Mouse (Mus musculus): ENCODE measurements around the gene Cd276. TPM values are rescaled to one million over a fixed set of nuclear protein-coding genes. Genes with fewer than 3 reads are reported as not detected.

The Cd276 gene
- total RNA-seq, 2 experiments from 2014 or later, result 8.2 to 8.7 TPM

DNA sequence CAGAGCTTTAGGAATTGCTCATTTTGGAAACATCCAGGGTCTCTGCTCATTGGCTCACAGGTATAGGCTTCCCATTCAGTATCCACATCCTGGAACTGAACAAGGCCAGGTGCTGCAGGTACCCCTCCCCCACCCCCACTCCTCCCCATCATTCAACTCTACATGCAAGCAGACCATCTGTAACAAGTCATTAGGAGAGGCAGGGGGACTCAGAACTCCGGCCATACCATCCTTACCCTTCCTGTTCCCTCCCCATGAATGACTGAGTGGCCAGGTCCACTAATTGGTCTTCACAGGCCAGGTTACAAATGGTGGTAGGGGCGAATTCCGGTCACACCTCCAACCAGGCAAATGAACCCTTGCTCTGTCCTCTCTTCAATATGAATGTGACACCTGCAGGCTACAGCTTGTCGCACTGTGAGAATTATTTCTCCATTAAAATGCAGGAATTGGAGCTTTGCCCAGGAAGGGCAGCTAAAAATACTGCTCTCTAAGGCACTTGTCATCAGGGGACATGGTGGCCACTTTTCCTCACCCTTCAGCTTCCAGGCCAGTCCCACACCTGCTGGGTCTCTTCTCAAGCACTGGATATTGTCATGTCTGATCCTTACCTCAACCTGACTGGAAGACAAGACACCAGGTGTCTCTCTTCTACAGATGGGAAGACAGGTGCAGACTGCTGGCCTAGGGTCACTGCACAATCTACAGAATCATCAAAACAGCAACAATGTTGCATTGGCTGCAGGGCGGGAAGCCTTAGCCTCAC, 34.2 kb downstream of the Cd276 start:
- intact Hi-C loops (cut with DNase I), result no loop called here
- no peak for DNase-seq (ENCODE audit: low spot score in 2 of 2)

DNA sequence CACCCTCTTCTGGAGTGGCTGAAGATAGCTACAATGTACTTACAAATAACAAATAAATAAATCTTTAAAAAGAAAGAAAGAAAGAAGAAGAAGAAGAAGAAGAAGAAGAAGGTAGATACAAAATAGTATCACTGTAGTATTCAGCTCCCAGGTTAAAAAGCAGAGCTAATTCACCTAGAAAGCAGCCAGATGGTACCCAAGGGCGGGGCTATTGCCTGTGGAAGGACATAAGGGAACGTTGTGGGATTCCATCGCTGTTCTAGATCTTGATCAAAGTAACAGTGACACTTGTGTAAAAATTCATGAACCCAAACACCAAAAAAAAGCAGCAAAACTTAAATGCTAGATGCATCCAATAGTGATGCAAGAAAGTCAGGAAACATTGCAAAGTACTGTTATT, 35.3 kb downstream of the Cd276 start:
- no peak for DNase-seq (ENCODE audit: low spot score in 2 of 2)
- intact Hi-C loops (cut with DNase I), result no loop called here

DNA sequence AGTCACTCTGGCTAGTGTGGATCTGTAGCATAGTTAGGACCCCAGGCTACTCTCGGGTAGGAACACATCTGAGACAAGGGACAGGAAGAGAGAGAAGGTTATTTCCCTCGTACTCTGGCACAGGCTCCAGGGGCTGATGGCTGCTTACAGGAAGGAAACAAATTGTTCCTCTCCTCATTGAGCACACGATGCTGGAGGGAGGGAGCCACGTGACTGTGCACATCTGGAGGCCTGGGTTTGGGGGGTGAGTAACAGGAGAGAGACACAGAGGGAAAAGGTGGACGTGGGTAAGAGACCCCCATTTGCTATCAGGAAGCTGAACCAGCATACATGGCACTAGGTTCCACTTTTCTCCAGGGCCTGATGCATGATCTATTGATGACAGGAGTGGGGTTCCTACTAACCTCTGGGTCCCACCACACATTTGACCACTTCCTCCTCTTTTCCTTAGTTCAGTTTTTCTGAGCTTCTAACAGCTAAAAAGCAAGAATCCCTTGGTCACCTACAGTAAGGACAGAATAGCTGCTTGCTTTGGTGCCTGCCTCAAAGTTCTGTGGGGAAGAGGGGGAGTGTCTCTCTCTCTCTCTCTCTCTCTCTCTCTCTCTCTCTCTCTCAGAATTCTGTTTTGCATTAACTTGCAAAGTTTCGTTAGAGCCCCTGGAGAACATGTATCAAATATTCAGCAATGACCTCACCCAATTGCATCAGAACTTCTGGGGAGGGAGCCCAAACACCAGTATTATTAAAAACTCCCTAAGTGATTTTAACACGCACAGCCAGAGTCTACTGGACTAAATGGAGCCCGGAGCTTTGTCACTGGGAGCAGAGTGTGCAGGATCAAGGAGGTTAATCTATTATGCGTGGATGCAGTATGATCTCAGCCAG, 37.1 kb downstream of the Cd276 start:
- no peak for DNase-seq (ENCODE audit: low spot score in 2 of 2)
- intact Hi-C loops (cut with DNase I), result no loop called here

DNA sequence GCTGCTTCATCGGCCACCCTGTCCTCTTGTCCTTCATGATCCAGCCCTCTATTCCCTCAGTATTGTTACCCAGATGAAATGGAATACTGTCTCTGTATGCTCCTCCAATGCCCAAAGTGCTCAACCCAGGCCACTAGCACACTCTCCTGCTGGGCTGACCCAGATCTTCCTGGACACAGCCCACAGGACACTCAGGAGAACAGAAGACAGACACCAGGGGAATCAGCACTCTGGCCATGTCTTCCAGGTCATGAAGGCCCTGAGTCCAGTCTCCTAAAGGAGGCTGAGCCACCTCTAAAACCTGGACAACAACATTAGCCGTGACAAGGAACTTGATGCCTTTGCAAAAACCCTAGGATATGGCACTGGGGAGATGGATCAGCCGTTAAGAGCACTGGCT, 38.8 kb downstream of the Cd276 start:
- no peak for DNase-seq (ENCODE audit: low spot score in 2 of 2)
- intact Hi-C loops (cut with DNase I), result no loop called here

DNA sequence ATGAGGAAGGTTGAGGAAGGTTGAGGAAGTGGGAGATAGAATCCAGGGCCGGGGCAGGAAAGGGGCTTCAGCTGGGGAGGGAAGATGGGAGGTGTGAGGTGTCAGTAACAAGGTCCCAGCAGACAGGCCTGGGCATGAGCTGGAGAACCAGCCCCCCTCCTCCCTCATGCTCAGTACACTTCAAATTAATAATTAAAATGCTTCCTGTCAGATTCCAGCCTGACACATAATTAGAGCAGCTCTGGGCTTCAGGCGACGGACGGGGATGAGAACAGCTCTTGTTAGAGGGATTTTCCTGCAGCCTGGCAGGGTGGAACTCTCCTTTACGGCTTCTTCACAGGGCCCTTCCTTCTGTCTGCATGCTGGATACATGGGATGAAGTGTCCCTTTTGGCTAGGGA, 41.5 kb downstream of the Cd276 start:
- intact Hi-C loops (cut with DNase I), result no loop called here
- DNase-seq (ENCODE audit: low spot score in 2 of 2), result no peak

DNA sequence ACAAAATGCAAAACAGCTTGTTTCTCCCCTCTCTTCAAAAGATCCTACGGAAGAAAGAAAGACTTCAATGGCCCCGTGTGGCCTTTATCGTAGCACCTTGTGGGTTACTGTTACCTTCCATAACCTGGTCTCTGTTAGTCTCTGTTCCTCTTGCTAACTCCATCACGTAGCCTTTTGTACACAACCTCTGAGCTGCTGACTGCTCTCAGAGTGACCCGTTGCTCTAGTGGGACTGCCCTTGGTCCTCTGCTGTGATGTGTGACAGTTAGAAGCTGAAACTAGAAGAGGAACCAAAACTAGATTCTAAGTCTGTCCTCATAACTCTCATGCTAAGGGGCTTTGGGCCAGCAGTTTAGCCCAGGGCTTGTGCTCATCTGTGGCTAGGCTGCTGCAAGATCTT, 44.8 kb downstream of the Cd276 start:
- intact Hi-C loops (cut with DNase I), result no loop called here

DNA sequence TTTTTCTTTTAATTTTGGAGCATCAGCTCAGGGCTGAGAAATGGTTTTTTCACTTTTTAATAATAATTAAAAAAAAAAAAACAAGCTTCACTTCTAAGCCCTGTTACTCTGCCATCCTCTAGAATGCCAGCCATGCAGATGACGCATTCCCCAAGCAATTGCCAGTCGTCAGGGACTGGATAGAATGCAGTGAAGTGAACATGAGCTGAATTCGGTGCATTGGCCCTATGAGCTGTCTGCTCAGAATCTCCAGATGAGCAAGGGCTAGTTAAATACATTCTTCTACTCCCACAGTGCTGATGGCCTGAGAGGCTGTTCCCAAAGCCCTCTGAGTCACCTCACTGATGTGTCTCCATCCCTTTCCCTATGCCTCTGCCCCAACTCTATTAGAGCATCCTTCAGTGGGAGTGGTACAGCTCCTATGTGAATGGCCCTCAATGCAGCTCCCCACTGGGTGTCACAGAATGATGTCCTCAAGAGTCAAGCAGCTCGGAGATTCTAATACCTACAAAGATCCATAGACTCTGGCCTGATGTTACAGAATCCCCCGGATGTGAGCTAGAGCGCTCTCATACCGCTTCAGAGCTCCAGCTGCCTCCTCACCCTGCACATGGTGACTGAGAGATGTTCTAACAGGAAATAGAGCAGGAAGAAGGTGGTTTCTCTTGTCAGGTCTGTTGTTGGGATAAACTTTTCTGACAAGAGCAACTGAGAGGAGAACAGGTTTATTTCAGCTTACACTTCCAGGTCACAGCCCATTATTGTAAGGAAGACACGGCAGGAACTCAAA, 47.8 kb downstream of the Cd276 start:
- intact Hi-C loops (cut with DNase I), result no loop called here
- no peak for DNase-seq (ENCODE audit: low spot score in 2 of 2)

More for the DNA sequence above, 44.8 kb downstream of the Cd276 start:
- DNase-seq (ENCODE audit: low spot score in 2 of 2), result no peak

DNA sequence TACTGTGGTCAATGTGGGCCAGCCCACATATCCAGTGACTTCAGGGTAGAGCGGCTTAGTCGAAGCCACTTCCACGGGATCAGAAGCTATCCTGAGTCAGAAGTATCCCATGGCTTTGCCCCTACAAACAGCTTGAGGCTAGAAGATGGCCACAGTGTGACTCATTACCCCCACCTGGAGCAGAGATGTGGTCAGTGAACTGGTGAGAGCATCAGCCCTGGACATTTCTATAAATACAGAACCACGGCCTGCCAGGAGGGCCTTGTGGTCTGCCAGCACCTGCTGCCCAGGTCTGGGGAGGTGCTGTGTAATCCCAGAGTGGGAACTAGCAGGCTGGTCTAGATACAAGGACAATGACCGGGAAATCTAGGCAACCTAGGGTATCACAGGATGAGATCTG, 54.3 kb downstream of the Cd276 start:
- no peak for DNase-seq (ENCODE audit: low spot score in 2 of 2)
- intact Hi-C loops (cut with DNase I), result no loop called here

DNA sequence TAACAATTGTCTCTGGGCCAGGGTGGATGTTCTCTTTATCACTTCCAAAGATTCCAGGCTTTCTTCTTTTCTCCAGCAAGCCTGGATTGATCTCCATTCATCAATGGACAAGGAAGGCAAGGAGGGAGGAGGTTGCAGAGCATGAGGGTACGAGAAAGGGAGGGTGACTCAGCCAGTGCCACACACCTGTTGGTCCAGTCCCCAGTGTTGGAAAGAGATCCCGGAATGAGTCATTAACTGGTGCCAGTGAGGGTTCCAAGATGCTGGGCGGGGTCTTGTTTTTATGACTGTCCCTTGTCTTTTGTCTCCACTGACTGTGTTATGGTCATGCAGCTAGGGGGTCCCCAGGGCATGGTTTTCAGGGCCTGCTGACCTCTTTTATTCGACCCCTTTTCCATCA, 57.3 kb downstream of the Cd276 start:
- intact Hi-C loops (cut with DNase I), result no loop called here
- DNase-seq (ENCODE audit: low spot score in 2 of 2), result no peak

DNA sequence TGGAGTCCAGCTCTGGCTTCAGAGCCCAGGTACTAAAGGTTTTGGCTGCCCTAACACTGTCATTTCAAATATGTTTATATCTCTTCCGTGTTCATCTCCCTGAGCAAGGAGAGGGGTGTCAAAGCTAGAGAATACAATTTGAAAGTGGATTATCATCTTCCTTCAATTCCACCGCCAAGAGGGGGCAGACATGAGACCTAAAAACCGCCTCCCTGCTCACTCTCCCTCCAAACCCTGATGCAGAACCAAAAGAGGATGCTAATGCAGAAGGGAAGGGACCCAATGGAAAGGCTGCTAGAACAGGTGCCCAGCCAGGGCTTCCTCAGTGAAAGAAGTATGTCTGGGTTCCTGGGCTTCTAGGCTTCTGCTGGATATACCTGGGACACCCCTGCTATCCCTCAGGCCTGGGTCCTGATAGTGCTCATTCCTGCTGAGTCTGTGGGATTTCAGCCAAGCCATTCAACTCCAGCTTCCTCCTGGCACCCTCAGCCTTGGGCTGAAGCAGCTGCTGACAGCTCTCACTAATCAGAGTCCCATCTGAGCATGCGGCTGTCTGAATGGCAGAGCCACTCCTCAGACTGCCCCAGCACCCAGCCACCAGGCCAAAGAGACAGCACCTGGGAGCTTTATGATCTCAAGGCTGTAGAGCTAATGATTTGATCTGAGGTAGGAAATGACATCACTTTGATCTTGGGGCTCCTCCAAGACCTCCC, 58.6 kb downstream of the Cd276 start:
- peak in 1 of 2 experiments; percentile 59 for DNase-seq (ENCODE audit: low spot score in 2 of 2)
- intact Hi-C loops (cut with DNase I), result no loop called here

DNA sequence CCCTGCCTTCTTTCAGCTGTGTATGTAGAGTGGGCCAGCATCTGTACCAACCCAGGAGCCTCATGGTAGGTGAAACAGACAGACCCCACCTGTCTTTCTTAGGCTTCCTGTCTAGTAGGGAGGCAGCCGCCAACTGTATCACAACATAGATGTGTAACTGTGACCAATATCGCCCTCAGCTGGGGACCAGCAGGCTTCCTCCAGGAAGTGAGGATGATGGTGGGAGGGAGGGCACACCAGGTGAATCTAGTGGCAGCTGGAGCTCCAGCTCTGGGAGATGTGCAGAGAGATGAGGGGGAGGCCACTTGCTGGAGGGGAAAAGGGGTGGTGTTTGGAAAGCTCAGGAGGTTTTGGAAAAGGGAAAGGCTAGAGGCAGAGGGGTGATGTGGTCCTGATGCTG, 60.2 kb downstream of the Cd276 start:
- peak in 1 of 2 experiments; percentile 47 for DNase-seq (ENCODE audit: low spot score in 2 of 2)
- intact Hi-C loops (cut with DNase I), result no loop called here

DNA sequence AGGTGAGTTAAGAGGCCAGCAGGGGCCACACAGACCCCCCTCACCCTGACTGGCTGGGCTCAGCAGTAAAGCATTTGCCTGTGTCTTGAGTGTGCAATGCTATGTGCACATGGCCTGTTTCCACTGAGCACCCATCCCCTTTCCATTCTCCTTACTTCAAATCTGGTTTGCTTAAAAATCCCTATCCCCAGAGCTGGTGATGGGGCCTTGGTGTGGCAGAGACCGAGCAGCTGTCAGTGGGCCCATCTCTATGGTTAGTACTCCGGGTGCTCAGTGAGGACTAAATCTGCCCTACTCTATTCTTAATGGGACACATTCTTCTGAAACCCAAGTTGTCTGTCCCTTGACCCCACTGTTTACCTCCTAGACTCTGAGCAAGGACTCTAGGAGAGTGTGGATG, 64.8 kb downstream of the Cd276 start:
- no peak for DNase-seq (ENCODE audit: low spot score in 2 of 2)
- intact Hi-C loops (cut with DNase I), result no loop called here

DNA sequence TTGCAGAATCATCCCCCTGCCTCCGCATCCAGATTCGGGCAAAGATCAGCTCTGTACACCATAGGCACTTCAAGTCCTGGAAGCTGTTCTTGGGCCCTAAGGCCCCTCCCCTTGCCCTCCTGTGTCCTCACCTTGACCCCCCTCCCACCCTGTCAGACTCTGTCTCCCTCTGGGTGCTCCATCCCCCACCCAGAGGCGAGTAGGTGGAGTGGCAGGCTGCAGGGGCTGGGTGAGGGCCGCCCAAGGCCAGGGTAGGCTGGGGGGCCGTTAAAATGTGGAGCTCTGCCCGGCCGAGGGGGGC, 65.4 kb downstream of the Cd276 start:
- DNase-seq (ENCODE audit: low spot score in 2 of 2), result no peak
- intact Hi-C loops (cut with DNase I), result loop anchor here (2.0 to 5.0 kb wide), 3 partner anchors 47 to 159 kb away; partner anchors contain the start of gene Tbc1d21

DNA sequence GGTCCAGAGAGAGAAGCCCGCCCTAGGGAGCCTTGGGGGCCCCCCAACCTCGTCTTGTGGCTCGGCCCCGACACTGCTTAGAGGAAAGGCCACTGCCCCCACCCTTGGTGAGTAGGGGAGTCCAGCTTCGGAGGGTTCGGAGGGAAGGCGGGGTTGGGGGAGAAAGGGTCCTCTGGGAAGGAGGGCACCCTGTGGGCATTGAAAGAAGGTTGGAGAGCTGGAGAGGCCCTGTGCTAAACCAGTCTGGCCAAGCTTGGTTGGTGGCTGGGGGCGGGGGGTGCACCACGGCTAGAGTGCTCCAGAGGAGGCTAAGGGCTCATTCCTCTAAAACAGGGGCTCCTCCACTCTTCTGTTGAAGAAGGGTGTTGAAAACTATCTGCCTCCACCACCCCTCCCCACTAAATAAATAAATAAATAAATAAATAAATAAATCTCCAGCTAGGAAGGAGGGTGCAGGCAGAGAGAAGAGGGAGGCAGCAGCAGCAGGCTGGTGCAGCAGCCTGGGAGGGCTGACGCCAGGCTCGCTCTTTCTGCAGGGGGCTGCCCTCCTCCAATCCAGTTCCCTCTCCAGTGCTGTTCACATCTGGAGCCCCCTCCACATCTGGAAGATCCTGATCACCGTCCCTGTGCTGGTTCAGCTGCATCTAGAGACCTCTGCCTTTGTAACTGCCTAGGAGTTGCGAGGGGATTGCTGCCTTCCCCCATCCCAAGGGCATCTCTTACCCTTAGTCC, 65.9 kb downstream of the Cd276 start:
- intact Hi-C loops (cut with DNase I), result loop anchor here (2.0 to 5.0 kb wide), 3 partner anchors 46 to 158 kb away; partner anchors contain the start of gene Tbc1d21
- no peak for DNase-seq (ENCODE audit: low spot score in 2 of 2)

DNA sequence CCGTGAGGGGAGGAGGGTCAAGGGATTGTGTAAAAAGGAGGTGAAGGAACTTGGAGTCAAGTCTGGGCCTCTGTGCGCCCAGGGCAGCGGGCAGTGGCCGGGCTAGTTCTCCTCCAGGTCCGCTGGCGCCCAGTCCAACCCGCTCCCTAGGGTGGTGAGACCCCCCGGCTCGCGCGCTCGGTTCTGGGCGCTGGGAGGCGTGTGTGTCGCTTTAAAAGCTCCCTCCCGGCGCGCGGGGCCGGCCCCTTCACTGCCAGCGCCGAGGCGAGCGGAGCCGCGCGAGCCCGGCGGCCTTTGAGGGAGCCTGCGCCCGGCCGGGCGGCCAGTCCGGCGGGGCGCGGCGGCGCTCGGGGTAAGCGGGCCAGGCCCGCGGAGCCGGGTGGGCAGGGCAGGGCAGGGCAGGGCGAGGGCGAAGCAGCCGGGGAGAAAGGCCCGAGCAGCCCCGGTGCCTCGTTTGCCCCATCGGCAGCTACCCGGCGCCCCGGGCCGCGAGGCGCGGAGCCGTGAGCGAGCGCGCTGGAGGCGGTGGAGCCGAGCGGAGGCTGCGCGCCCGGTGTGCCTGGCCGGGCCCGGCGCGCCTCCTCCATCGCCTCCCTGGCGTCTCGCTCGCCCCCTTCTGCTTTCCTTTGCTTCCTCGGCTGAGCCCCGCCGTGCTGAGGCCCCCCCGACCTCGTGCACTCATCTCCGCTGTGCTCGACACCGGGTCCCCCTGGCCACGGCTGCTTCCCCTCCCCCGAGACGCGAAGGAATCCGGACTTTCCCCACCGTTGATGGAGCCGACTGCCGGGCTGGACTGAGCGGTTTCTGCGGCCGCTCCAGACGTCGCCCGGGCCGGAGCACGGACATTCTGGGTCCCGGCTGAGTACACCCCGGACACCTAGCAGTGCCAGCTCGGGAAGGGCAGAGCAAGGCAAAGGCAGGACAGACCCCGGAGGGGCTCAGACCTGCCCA, 67.1 kb downstream of the Cd276 start, which contains the start of gene Insyn1:
Insyn1 (plus strand) TSS at position 753 of the 951 bp plus-strand sequence.
- intact Hi-C loops (cut with DNase I), result loop anchor here (2.0 to 5.0 kb wide), 3 partner anchors 45 to 157 kb away; partner anchors contain the start of gene Tbc1d21
- peak; percentile 61 to 77 for DNase-seq (ENCODE audit: low spot score in 2 of 2)

DNA sequence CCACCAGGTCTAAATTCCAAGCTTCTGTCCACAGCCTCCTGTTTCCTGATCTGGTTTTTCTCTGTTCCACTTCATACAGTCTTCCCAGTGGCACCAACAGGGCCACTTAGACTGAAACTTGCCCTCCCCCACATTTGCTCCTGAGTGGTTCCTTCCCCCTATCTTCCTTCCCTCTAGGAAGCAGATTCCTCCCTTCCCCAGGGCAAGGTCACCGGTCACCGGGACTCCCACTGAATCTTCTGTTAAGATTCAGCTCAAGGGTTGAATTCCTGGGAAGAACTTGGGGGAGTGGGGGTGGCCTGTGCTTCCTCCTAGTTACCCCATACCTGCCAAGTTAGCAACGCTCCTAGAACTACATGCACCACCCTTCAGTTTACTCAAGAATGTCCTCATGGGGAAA, 68.2 kb downstream of the Cd276 start:
- no peak for DNase-seq (ENCODE audit: low spot score in 2 of 2)
- intact Hi-C loops (cut with DNase I), result loop anchor here (5.0 kb wide), 1 partner anchor 115 kb away; the partner anchor contains the start of gene Tbc1d21

Measured in left cerebral cortex, postnatal 25 days (tissue).